Mouse (Mus musculus) embryonic stem cell, embryonic (primary cell): Measurements from ENCODE around the gene Vti1b.
"Not testable (repeated sequence)": the region's sequence is repeated elsewhere in the genome, so short reads cannot be mapped to it uniquely, and the experiment has no call there.

Experiments used
- CTCF ChIA-PET, 4 experiments: fragments of 300-600 bp in 2 of 4; fragments of 350-600 bp in 2 of 4; sonication (Branson Sonifier 250); formaldehyde crosslinking; loops; one replicate each; lab custom pipeline; 2022; ENCODE audit warnings: inconsistent platforms in 2 of 4; lab: Charles Lee
- POLR2A ChIA-PET, 4 experiments: fragments of 300-600 bp in 2 of 4; fragments of 350-600 bp in 2 of 4; sonication (Branson Sonifier 250); formaldehyde crosslinking; loops; one replicate each; lab custom pipeline; 2022; ENCODE audit warnings: antibody characterized with exemption in 4 of 4, inconsistent platforms in 1 of 4; lab: Charles Lee

Vti1b gene

GRCm38 (mm10) chr12:79172019-79172941, at the start of gene Vti1b:
Gene Vti1b, minus strand, starts transcription at chr12:79172667.
- CTCF ChIA-PET = interaction anchor here (0.6 to 1.5 kb wide), 9 partner anchors 18 to 254 kb away, joined by 3 to 9 read pairs (median 4); partner anchors contain the start of gene Rad51b (in 1 of the 4)
- POLR2A ChIA-PET = interaction anchor here in 3 of 4 experiments (0.6 to 2.6 kb wide), 21 partner anchors 12 to 941 kb away, joined by 3 to 11 read pairs (median 4); partner anchors contain the start of genes Rad51b (in 1 of the 3), Rdh11 (in 1 of the 3), Zfp36l1 (in 1 of the 3) and Zfyve26 (in 1 of the 3)

- ChIA-PET CTCF (no interaction called here), POLR2A (interaction anchor here in 1 of 4 experiments (0.5 to 1.0 kb wide), 3 partner anchors 12 to 89 kb away, joined by 3 to 4 read pairs (median 3); no protein-coding TSS in a partner anchor)
These were observed 45.0 kb upstream of the Vti1b start for GRCm38 (mm10) chr12:79217511-79217910.

- POLR2A ChIA-PET = interaction anchor here in 1 of 4 experiments (2.8 kb wide), 1 partner anchor 12 kb away, joined by 9 read pairs; no protein-coding TSS in a partner anchor
These were observed 39.0 kb upstream of the Vti1b start for GRCm38 (mm10) chr12:79211447-79211846.

GRCm38 (mm10) chr12:79208703-79209464, 36.4 kb upstream of the Vti1b start, which contains the start of gene Rdh12:
Gene Rdh12, plus strand, starts transcription at chr12:79208914.
- POLR2A ChIA-PET = interaction anchor here in 1 of 4 experiments (1.3 kb wide), 1 partner anchor 94 kb away, joined by 3 read pairs; no protein-coding TSS in a partner anchor
- CTCF ChIA-PET = interaction anchor here in 1 of 4 experiments (0.5 kb wide), 1 partner anchor 310 kb away, joined by 4 read pairs; no protein-coding TSS in a partner anchor

More at GRCm38 (mm10) chr12:79211447-79211846, 39.0 kb upstream of the Vti1b start:
- CTCF ChIA-PET = no interaction called here

- POLR2A ChIA-PET = interaction anchor here in 1 of 4 experiments (0.9 kb wide), 1 partner anchor 11 kb away, joined by 4 read pairs; no protein-coding TSS in a partner anchor
- CTCF ChIA-PET = interaction anchor here in 1 of 4 experiments (1.2 kb wide), 1 partner anchor 8 kb away, joined by 3 read pairs; no protein-coding TSS in a partner anchor
These were observed 29.4 kb upstream of the Vti1b start for GRCm38 (mm10) chr12:79201882-79202281.

GRCm38 (mm10) chr12:79197105-79197504, 24.6 kb upstream of the Vti1b start:
- ChIA-PET POLR2A (interaction anchor here in 1 of 4 experiments (0.7 to 1.6 kb wide), 2 partner anchors 50 to 887 kb away, joined by 3 to 4 read pairs; no protein-coding TSS in a partner anchor), CTCF (interaction anchor here in 1 of 4 experiments (0.9 kb wide), 1 partner anchor 64 kb away, joined by 4 read pairs; no protein-coding TSS in a partner anchor)

- POLR2A ChIA-PET = interaction anchor here (0.5 to 1.3 kb wide), 12 partner anchors 14 to 952 kb away, joined by 3 to 6 read pairs (median 4); partner anchors contain the start of gene Arg2 (in 1 of the 4)
- CTCF ChIA-PET = interaction anchor here (0.5 to 2.0 kb wide), 53 partner anchors 8 to 1585 kb away, joined by 3 to 47 read pairs (median 4); partner anchors contain the start of genes Vti1b (in 2 of the 4), Arg2 (in 1 of the 4) and Rad51b (in 1 of the 4)
These were observed 21.0 kb upstream of the Vti1b start for GRCm38 (mm10) chr12:79193441-79193840.

- POLR2A ChIA-PET = interaction anchor here in 1 of 4 experiments (1.9 kb wide), 1 partner anchor 20 kb away, joined by 11 read pairs; the partner anchor contains the start of gene Vti1b
- CTCF ChIA-PET = interaction anchor here in 2 of 4 experiments (1.1 to 2.0 kb wide), 3 partner anchors 13 to 69 kb away, joined by 3 to 47 read pairs (median 23); no protein-coding TSS in a partner anchor
These were observed 19.7 kb upstream of the Vti1b start, which contains the start of gene Rdh11 for GRCm38 (mm10) chr12:79192193-79192592. Gene Rdh11, minus strand, starts transcription at chr12:79192293.

GRCm38 (mm10) chr12:79191701-79192100, 19.2 kb upstream of the Vti1b start:
- CTCF ChIA-PET = interaction anchor here in 1 of 4 experiments (0.5 to 1.1 kb wide), 2 partner anchors 24 to 70 kb away, joined by 3 read pairs; no protein-coding TSS in a partner anchor
- POLR2A ChIA-PET = interaction anchor here in 1 of 4 experiments (1.7 to 1.9 kb wide), 2 partner anchors 19 to 105 kb away, joined by 11 to 12 read pairs; partner anchors contain the start of genes Rad51b, Vti1b and Zfyve26

GRCm38 (mm10) chr12:79190931-79191673, 18.6 kb upstream of the Vti1b start:
- CTCF ChIA-PET = interaction anchor here in 3 of 4 experiments (0.5 to 1.1 kb wide), 8 partner anchors 19 to 272 kb away, joined by 3 to 4 read pairs (median 3); partner anchors contain the start of gene Vti1b (in 1 of the 3)

GRCm38 (mm10) chr12:79185160-79185559, 12.7 kb upstream of the Vti1b start:
- CTCF ChIA-PET = not testable (repeated sequence)
- POLR2A ChIA-PET = interaction anchor here in 1 of 4 experiments (0.7 to 2.3 kb wide), 2 partner anchors 9 to 11 kb away, joined by 3 to 7 read pairs; no protein-coding TSS in a partner anchor

More at GRCm38 (mm10) chr12:79190931-79191673, 18.6 kb upstream of the Vti1b start:
- POLR2A ChIA-PET = interaction anchor here in 3 of 4 experiments (0.6 to 1.9 kb wide), 16 partner anchors 9 to 511 kb away, joined by 3 to 12 read pairs (median 3); partner anchors contain the start of genes Vti1b (in 3 of the 3), Rad51b (in 1 of the 3) and Zfyve26 (in 1 of the 3)

- POLR2A ChIA-PET = interaction anchor here in 2 of 4 experiments (0.9 to 1.7 kb wide), 7 partner anchors 9 to 23 kb away, joined by 3 to 4 read pairs (median 3); no protein-coding TSS in a partner anchor
- CTCF ChIA-PET = interaction anchor here in 1 of 4 experiments (0.8 kb wide), 1 partner anchor 17 kb away, joined by 7 read pairs; no protein-coding TSS in a partner anchor
These were observed 3.5 kb upstream of the Vti1b start for GRCm38 (mm10) chr12:79175998-79176397.

GRCm38 (mm10) chr12:79173721-79174120, 1.3 kb upstream of the Vti1b start:
- ChIA-PET POLR2A (interaction anchor here in 2 of 4 experiments (0.8 to 2.4 kb wide), 7 partner anchors 10 to 123 kb away, joined by 3 to 7 read pairs (median 3); partner anchors contain the start of gene Zfyve26 (in 1 of the 2)), CTCF (interaction anchor here in 3 of 4 experiments (0.6 to 1.4 kb wide), 6 partner anchors 20 to 254 kb away, joined by 3 to 8 read pairs (median 4); partner anchors contain the start of gene Arg2 (in 1 of the 3))

- ChIA-PET POLR2A (interaction anchor here in 3 of 4 experiments (0.7 to 2.6 kb wide), 15 partner anchors 14 to 942 kb away, joined by 3 to 11 read pairs (median 4); partner anchors contain the start of genes Zfp36l1 (in 2 of the 3), Pigh (in 1 of the 3), Rad51b (in 1 of the 3) and Rdh11 (in 1 of the 3)), CTCF (interaction anchor here in 3 of 4 experiments (1.0 to 1.5 kb wide), 6 partner anchors 19 to 253 kb away, joined by 3 to 6 read pairs (median 4); partner anchors contain the start of gene Rad51b (in 1 of the 3))
These were observed 1.0 kb downstream of the Vti1b start for GRCm38 (mm10) chr12:79171269-79171995.
